Mouse (Mus musculus) NIH3T3 (cell line): Measurements from ENCODE around the gene Nfu1.

Experiments
- DNase-seq: peaks from one replicate; pipeline ENCODE4 v3.0.0-alpha.2; 2012; ENCODE audit warnings: low read depth

Gene Nfu1

GRCm38 (mm10) chr6:87070641-87071040 lies 61.6 kb downstream of the Nfu1 start:
- no peak for DNase-seq

DNA sequence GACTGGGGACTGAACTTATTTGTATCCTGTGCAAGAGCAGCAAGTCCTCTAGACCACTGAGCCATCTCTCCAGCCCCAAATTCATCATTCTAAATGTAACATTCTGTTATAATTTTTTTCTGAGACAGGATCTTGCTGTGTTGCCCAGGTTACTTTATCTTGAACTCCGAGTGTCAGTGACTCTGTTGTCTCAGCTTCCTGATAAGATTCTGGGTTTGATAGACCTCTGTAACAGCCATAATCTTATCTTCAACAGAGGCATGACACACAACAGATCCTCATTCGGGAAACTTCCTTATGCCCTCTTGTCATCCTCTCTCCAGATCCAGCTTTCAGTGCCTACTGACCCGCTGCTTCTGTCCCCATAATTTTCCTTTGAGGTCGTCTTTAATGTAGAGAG lies 63.7 kb downstream of the Nfu1 start:
- no peak for DNase-seq

DNA sequence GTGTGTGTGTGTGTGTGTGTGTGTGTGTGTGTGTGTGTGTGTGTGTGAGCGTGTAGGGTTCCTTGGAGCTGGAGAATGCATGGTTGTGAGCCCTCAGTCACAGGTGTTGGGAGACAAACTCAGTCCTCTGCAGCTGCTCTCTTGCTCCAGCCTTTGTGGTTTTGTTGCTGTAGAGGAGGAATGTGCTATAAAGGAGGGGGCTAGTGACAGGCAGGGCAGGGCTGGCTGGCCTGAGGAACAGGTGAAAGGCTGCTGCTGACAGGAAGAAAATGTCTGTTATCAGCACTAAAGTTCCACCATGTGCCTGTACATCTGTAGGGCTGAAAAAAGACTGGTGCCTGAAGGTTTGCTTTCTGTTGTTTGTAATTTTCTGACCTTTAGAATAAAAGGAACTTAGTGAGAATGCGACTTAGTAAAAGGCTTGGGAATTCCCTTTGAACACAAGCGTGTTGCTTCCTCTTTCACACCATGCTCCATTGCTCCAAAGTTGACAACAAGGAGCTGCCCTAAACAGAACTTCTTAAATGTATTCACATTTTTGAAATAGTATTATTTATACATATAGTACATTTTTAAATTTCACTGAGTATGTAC lies 66.2 kb downstream of the Nfu1 start:
- DNase-seq = no peak
